Mouse (Mus musculus) MEL (cell line): ENCODE measurements around the gene 4930430F08Rik. TPM values are rescaled to one million over a fixed set of nuclear protein-coding genes. Genes with fewer than 3 reads are reported as not detected.

Experiments used
- DNase-seq: peaks from one replicate; pipeline ENCODE4 v3.0.0; 2011; ENCODE audit warnings: low read depth, low spot score
- H3K27ac ChIP-seq: 2 replicates; pipeline ENCODE4 v1.5.1; 2012; ENCODE audit warnings: low read depth, mild to moderate bottlenecking, control low read depth, low read length, moderate library complexity; ENCODE audit not compliant: control insufficient read depth
- H3K27me3 ChIP-seq, 2 experiments: fragments of 150-350 bp in 1 of 2; sonication (generic) in 1 of 2; 2 replicates each; pipeline ENCODE4 v1.6.1; 2012; ENCODE audit warnings: low read length in 2 of 2, mild to moderate bottlenecking in 2 of 2, improper control_type of control experiment in 1 of 2, moderate library complexity in 1 of 2; ENCODE audit not compliant: insufficient read depth in 2 of 2, control insufficient read depth in 1 of 2
- H3K36me3 ChIP-seq, 2 experiments: 2 replicates each; pipeline ENCODE4 v1.6.1; 2012 to 2014; ENCODE audit warnings: low read length in 2 of 2, improper control_type of control experiment in 1 of 2, inconsistent platforms in 1 of 2, mild to moderate bottlenecking in 1 of 2; ENCODE audit not compliant: insufficient read depth in 2 of 2, control insufficient read depth in 1 of 2
- H3K4me1 ChIP-seq, 2 experiments: fragments of 150-350 bp in 1 of 2; sonication (generic) in 1 of 2; 2 replicates each; pipeline ENCODE4 v1.6.1; 2012; ENCODE audit warnings: low read length in 2 of 2, improper control_type of control experiment in 1 of 2, mild to moderate bottlenecking in 1 of 2; ENCODE audit not compliant: insufficient read depth in 2 of 2, control insufficient read depth in 1 of 2
- H3K4me3 ChIP-seq, 2 experiments: fragments of 150-350 bp in 1 of 2; sonication (generic) in 1 of 2; 2 replicates each; pipeline ENCODE4 v1.5.1; 2012; ENCODE audit warnings: low read depth in 2 of 2, low read length in 2 of 2, mild to moderate bottlenecking in 2 of 2, moderate library complexity in 2 of 2, control low read depth in 1 of 2, improper control_type of control experiment in 1 of 2; ENCODE audit not compliant: control insufficient read depth in 1 of 2, insufficient read depth in 1 of 2
- H3K79me2 ChIP-seq: 2 replicates; pipeline ENCODE4 v1.6.1; 2012; ENCODE audit warnings: mild to moderate bottlenecking, low read length, moderate library complexity; ENCODE audit not compliant: control insufficient read depth, poor library complexity, insufficient read depth
- H3K9ac ChIP-seq: 2 replicates; pipeline ENCODE4 v1.6.1; 2012; ENCODE audit warnings: low read depth, mild to moderate bottlenecking, control low read depth, low read length, moderate library complexity; ENCODE audit not compliant: control insufficient read depth, poor library complexity, severe bottlenecking
- H3K9me3 ChIP-seq: fragments of 150-350 bp; sonication (generic); replicated peaks from 2 replicates; pipeline ENCODE4 v1.6.1; 2012; ENCODE audit warnings: mild to moderate bottlenecking, low read length, improper control_type of control experiment, moderate library complexity; ENCODE audit not compliant: insufficient read depth
- CHD1 ChIP-seq: IDR thresholded peaks from 2 replicates; pipeline ENCODE4 v1.6.1; 2012; ENCODE audit warnings: low read depth, mild to moderate bottlenecking, inconsistent platforms, low read length, improper control_type of control experiment
- CHD2 ChIP-seq: IDR thresholded peaks from 2 replicates; pipeline ENCODE4 v1.6.1; 2011; ENCODE audit warnings: low read length, improper control_type of control experiment
- EP300 ChIP-seq, 2 experiments: IDR thresholded peaks; 2 replicates each; pipeline ENCODE4 v1.6.1; 2011; ENCODE audit warnings: improper control_type of control experiment in 2 of 2, low read length in 2 of 2, low read depth in 1 of 2, mild to moderate bottlenecking in 1 of 2
- ETS1 ChIP-seq: IDR thresholded peaks from 2 replicates; pipeline ENCODE4 v1.6.1; 2012; ENCODE audit warnings: low read depth, mild to moderate bottlenecking, inconsistent platforms, low read length, improper control_type of control experiment, moderate library complexity
- GABPA ChIP-seq: IDR thresholded peaks from 2 replicates; pipeline ENCODE4 v1.6.1; 2012; ENCODE audit warnings: low read depth, mild to moderate bottlenecking, inconsistent platforms, low read length, improper control_type of control experiment, moderate library complexity
- GATA1 ChIP-seq: IDR thresholded peaks from 2 replicates; pipeline ENCODE4 v1.6.1; 2011; ENCODE audit warnings: low read depth, low read length, improper control_type of control experiment
- HCFC1 ChIP-seq: IDR thresholded peaks from 2 replicates; pipeline ENCODE4 v1.6.1; 2012; ENCODE audit warnings: low read depth, mild to moderate bottlenecking, inconsistent platforms, low read length, improper control_type of control experiment, moderate library complexity
- KAT2A ChIP-seq: conservative IDR thresholded peaks from 2 replicates; pipeline ENCODE4 v1.6.1; 2012; ENCODE audit warnings: low read depth, low read length, improper control_type of control experiment, inconsistent platforms
- MAFK ChIP-seq: IDR thresholded peaks from 2 replicates; pipeline ENCODE4 v1.6.1; 2011; ENCODE audit warnings: low read depth, mild to moderate bottlenecking, low read length, improper control_type of control experiment, borderline replicate concordance
- MEF2A ChIP-seq: IDR thresholded peaks from 2 replicates; pipeline ENCODE4 v1.6.1; 2014; ENCODE audit warnings: low read depth, mild to moderate bottlenecking, inconsistent platforms, low read length, improper control_type of control experiment; ENCODE audit not compliant: poor library complexity, insufficient replicate concordance, severe bottlenecking; ENCODE audit errors: extremely low read depth
- MXI1 ChIP-seq: IDR thresholded peaks from 2 replicates; pipeline ENCODE4 v1.6.1; 2011; ENCODE audit warnings: mild to moderate bottlenecking, low read depth, low read length, improper control_type of control experiment
- MYB ChIP-seq: IDR thresholded peaks from 2 replicates; pipeline ENCODE4 v1.6.1; 2011; ENCODE audit warnings: mild to moderate bottlenecking, low read depth, low read length, improper control_type of control experiment
- NELFE ChIP-seq: IDR thresholded peaks from 2 replicates; pipeline ENCODE4 v1.6.1; 2011; ENCODE audit warnings: low read depth, low read length, improper control_type of control experiment
- POLR2AphosphoS5 ChIP-seq: IDR thresholded peaks from 2 replicates; pipeline ENCODE4 v1.6.1; 2012; ENCODE audit warnings: low read depth, borderline replicate concordance, mild to moderate bottlenecking, inconsistent platforms, low read length, moderate library complexity, mixed read lengths
- RAD21 ChIP-seq: IDR thresholded peaks from 2 replicates; pipeline ENCODE4 v1.6.1; 2011; ENCODE audit warnings: mild to moderate bottlenecking, low read depth, low read length, improper control_type of control experiment
- RCOR1 ChIP-seq: IDR thresholded peaks from 2 replicates; pipeline ENCODE4 v1.6.1; 2012; ENCODE audit warnings: low read depth, mild to moderate bottlenecking, inconsistent platforms, low read length, improper control_type of control experiment
- SMC3 ChIP-seq: IDR thresholded peaks from 2 replicates; pipeline ENCODE4 v1.6.1; 2011; ENCODE audit warnings: low read depth, low read length, improper control_type of control experiment
- TCF12 ChIP-seq: IDR thresholded peaks from 2 replicates; pipeline ENCODE4 v1.6.1; 2014; ENCODE audit warnings: low read depth, mild to moderate bottlenecking, inconsistent platforms, low read length, improper control_type of control experiment, moderate library complexity
- USF1 ChIP-seq: IDR thresholded peaks from 2 replicates; pipeline ENCODE4 v1.6.1; 2014; ENCODE audit warnings: low read depth, mild to moderate bottlenecking, inconsistent platforms, low read length, improper control_type of control experiment, moderate library complexity
- ZC3H11A ChIP-seq: IDR thresholded peaks from 2 replicates; pipeline ENCODE4 v1.6.1; 2012; ENCODE audit warnings: low read depth, mild to moderate bottlenecking, inconsistent platforms, low read length, improper control_type of control experiment
- polyA plus RNA-seq, 2 experiments: library from polyadenylated mRNA; stranded (reverse) in 1 of 2; unstranded in 1 of 2; fragments of >175 nt in 1 of 2; fragments of >200 nt in 1 of 2; gene quantifications; 2 replicates each; pipeline versions ENCODE4 v1.2.1 to v1.2.4; 2012; ENCODE audit warnings: low replicate concordance in 2 of 2, low read depth in 1 of 2; ENCODE audit not compliant: insufficient read length in 2 of 2, insufficient read depth in 1 of 2, missing spikeins in 1 of 2
- total RNA-seq: library from RNA; depleted of rRNA; stranded (reverse); fragments of 300-350 nt; gene quantifications from 2 replicates; pipeline ENCODE4 v1.2.3, GENCODE M21; 2012

4930430F08Rik gene
- total and polyA plus RNA-seq, 3 experiments, result 10.5 to 22.7 TPM; not detected in 1

DNA sequence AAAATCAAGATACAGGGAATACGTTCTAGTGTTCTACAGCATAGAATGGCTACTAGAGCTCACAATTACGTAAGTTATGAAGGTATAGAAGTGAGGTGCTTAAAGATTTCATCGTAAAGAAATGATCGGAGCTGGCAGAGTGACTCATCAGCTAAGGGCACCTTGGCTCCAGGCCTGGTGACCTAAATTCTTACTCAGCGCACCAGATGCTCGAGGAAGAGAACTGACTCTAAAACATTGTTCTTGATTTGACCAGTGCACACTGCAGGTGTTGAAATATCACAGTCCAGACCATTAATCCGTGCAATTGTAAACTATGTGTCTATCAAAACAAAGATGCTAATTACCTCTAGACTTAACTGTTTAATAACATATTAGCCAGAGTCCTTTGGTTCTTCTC lies 29.3 kb upstream of the 4930430F08Rik start:
- TF ChIP-seq ZC3H11A, result no peak
- TF ChIP-seq POLR2AphosphoS5, result no peak
- no peak for TF ChIP-seq NELFE
- no peak for TF ChIP-seq CHD2
- no peak for TF ChIP-seq SMC3
- no peak for TF ChIP-seq KAT2A
- no peak for TF ChIP-seq USF1
- no peak for TF ChIP-seq RAD21
- TF ChIP-seq GABPA, result no peak
- TF ChIP-seq MXI1, result no peak
- no peak for TF ChIP-seq ETS1
- Histone ChIP-seq H3K4me3 (no peak overlapping the region), H3K36me3 (no peaks in the 10 kb centered on the region), H3K27me3 (peaks cover 0 to 2% of the 10 kb centered on the region in 2 experiments; a peak in 3 of 4 replicates), H3K27ac (no peak overlapping the region), H3K9me3 (no peaks in the 10 kb centered on the region), H3K9ac (no peak overlapping the region), H3K79me2 (no peaks in the 10 kb centered on the region), H3K4me1 (no peaks in the 10 kb centered on the region)
- DNase-seq, result no peak

DNA sequence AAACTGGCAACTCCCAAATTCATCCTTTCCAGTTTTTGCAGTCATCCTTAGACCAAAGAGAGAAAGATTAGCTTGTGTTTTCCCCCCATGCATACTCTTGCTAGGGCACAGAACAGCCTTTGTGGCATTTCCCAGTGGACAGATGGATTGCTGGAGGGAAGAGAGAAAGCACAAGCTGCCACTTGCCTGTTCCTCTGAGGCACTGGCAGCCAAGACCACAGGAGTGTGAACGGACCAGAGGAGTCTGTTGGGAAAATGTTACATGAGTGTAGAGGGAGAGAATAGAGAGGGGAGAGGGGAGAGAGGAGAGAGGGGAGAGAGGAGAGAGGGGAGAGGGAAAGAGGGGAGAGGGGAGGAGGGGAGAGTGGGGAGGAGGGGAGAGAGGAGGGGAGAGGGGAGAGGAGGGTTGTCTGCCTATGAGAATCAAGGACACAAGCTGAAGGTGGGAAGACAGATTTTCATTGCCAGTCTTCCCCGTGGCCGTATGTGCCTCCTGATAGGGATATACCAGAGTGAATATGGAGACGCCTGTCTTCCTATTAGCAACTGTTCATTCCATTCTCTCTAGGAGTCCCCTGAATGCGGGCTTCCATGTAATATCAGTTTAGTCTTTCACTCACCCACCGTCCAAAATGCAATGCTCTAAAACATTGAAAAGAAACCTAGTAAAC lies 27.1 kb upstream of the 4930430F08Rik start:
- H3K27ac ChIP-seq, result no peak overlapping the region
- no peaks in the 10 kb centered on the region for H3K4me1 ChIP-seq
- H3K36me3 ChIP-seq, result no peaks in the 10 kb centered on the region
- TF ChIP-seq KAT2A (no peak), RAD21 (no peak), EP300 (IDR thresholded peaks at IDR 0.05; ENCODE audit: low read depth in 1 of 2, low read length in 2 of 2) (no peak), HCFC1 (no peak), CHD2 (no peak), MAFK (no peak), RCOR1 (no peak), MYB (no peak), SMC3 (no peak), TCF12 (no peak), MXI1 (no peak), ZC3H11A (no peak), CHD1 (no peak), MEF2A (no peak), GATA1 (no peak)
- peaks cover 0 to 2% of the 10 kb centered on the region in 2 experiments; a peak in 3 of 4 replicates for H3K27me3 ChIP-seq
- no peaks in the 10 kb centered on the region for H3K79me2 ChIP-seq
- DNase-seq, result no peak
- no peaks in the 10 kb centered on the region for H3K9me3 ChIP-seq
- H3K4me3 ChIP-seq, result no peak overlapping the region
- no peak overlapping the region for H3K9ac ChIP-seq
